Mouse (Mus musculus): Measurements from ENCODE around the gene Fbll1. TPM values are rescaled to one million over a fixed set of nuclear protein-coding genes. Genes with fewer than 3 reads are reported as not detected.

The Fbll1 gene
- polyA plus RNA-seq, 2 experiments: 0.15 TPM; not detected in 1

DNA sequence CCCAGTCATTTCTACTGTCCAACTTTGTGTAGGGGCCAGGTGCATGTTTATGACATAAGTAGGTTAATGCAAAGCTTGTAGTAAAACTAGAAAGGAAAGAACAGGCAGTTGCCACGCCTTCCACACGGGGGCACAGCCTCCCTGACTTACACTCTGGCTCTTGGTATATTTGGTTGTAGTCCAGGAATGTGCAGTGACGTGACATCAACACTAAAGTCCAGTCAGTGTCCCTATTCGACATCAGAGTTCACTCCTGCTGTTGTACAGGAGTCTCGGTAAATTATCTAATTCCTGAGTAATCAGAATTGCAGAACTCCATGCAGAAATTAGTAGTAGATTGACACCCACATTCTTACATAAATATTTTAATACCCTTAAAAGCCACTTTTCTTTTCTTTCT lies 15.6 kb downstream of the Fbll1 start:
- Histone ChIP-seq H3K27me3 (ENCODE audit: control insufficient read depth, insufficient read depth, low read length) (no peaks in the 10 kb centered on the region), H3K9ac (ENCODE audit: low read depth, low read length, severe bottlenecking) (no peak overlapping the region), H3K9me3 (ENCODE audit: control insufficient read depth, low read length) (no peaks in the 10 kb centered on the region), H3K4me3 (replicated peaks; ENCODE audit: low read length) (no peak overlapping the region), H3K27ac (replicated peaks; ENCODE audit: low read depth, low read length) (no peak overlapping the region), H3K36me3 (ENCODE audit: control insufficient read depth, insufficient read depth, low read length) (peaks cover 80% of the 10 kb centered on the region), H3K4me2 (replicated peaks; ENCODE audit: low read depth, low read length, severe bottlenecking) (no peak overlapping the region), H3K4me1 (ENCODE audit: control insufficient read depth, insufficient read depth, low read length) (no peaks in the 10 kb centered on the region)
- ATAC-seq (ENCODE audit: low FRiP score, low read depth) (no peak), DNase-seq (ENCODE audit: low spot score) (no peak)
- no peak for TF ChIP-seq POLR2A (IDR thresholded peaks at IDR 0.05; ENCODE audit: borderline replicate concordance, extremely low read depth, insufficient read depth, insufficient read length)
- WGBS: 92% methylated on average over 5 of the region's 5 CpGs

DNA sequence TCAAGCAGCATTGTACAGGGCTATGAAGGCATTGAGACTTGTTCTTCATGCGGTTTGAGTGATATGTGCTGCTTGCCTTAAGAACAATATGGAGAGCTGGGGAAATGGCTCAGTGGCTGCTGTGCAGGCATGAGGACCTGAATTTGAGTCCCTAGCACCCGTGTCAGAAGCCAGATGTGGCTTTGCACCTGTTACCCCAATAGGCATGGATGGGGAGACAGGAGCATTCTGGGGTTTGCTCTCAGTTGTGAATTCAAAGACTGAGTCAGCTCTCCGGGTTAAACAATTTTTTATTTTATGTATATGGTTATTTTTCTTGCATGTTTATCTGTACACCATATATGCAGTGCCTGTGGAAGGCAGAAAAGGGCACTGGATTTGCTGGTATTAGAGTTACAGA lies 16.2 kb downstream of the Fbll1 start:
- Histone ChIP-seq H3K9me3 (ENCODE audit: control insufficient read depth, low read length) (no peaks in the 10 kb centered on the region), H3K27ac (replicated peaks; ENCODE audit: low read depth, low read length) (no peak overlapping the region), H3K27me3 (ENCODE audit: control insufficient read depth, insufficient read depth, low read length) (no peaks in the 10 kb centered on the region), H3K4me2 (replicated peaks; ENCODE audit: low read depth, low read length, severe bottlenecking) (no peak overlapping the region), H3K9ac (ENCODE audit: low read depth, low read length, severe bottlenecking) (no peak overlapping the region), H3K4me1 (ENCODE audit: control insufficient read depth, insufficient read depth, low read length) (no peaks in the 10 kb centered on the region), H3K36me3 (ENCODE audit: control insufficient read depth, insufficient read depth, low read length) (peaks cover 83% of the 10 kb centered on the region), H3K4me3 (replicated peaks; ENCODE audit: low read length) (no peak overlapping the region)
- WGBS: 97% methylated on average over 3 of the region's 3 CpGs
- no peak for TF ChIP-seq POLR2A (IDR thresholded peaks at IDR 0.05; ENCODE audit: borderline replicate concordance, extremely low read depth, insufficient read depth, insufficient read length)
- ATAC-seq (ENCODE audit: low FRiP score, low read depth): no peak
- no peak for DNase-seq (ENCODE audit: low spot score)

DNA sequence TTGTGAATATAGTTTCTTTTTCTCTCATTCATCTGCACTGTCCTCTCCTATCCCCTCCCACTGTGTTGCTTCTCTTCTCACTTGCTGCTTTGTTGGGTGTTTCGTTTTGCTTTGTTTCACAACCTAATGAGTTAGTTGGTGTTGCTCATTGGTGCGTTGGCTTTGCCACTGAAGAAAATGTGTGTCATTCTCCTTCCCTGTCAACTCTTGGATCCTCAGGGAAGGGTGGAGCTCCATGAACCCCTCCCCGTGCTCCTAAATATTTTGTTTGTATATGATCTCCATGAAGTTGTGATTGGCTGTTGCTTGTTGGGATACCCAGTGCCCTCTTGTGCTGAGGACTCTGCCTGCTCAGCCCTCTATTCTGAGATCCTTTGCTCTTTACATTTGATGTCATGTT lies 18.3 kb downstream of the Fbll1 start:
- H3K4me2 ChIP-seq (replicated peaks; ENCODE audit: low read depth, low read length, severe bottlenecking): no peak overlapping the region
- TF ChIP-seq POLR2A (IDR thresholded peaks at IDR 0.05; ENCODE audit: borderline replicate concordance, extremely low read depth, insufficient read depth, insufficient read length): no peak
- no peak for DNase-seq (ENCODE audit: low spot score)
- H3K36me3 ChIP-seq (ENCODE audit: control insufficient read depth, insufficient read depth, low read length): peaks cover 89% of the 10 kb centered on the region
- H3K27ac ChIP-seq (replicated peaks; ENCODE audit: low read depth, low read length): no peak overlapping the region
- 88% methylated on average over 3 of the region's 3 CpGs for WGBS
- H3K9ac ChIP-seq (ENCODE audit: low read depth, low read length, severe bottlenecking): no peak overlapping the region
- H3K9me3 ChIP-seq (ENCODE audit: control insufficient read depth, low read length): no peaks in the 10 kb centered on the region
- no peaks in the 10 kb centered on the region for H3K4me1 ChIP-seq (ENCODE audit: control insufficient read depth, insufficient read depth, low read length)
- ATAC-seq (ENCODE audit: low FRiP score, low read depth): no peak
- no peak overlapping the region for H3K4me3 ChIP-seq (replicated peaks; ENCODE audit: low read length)
- no peaks in the 10 kb centered on the region for H3K27me3 ChIP-seq (ENCODE audit: control insufficient read depth, insufficient read depth, low read length)

DNA sequence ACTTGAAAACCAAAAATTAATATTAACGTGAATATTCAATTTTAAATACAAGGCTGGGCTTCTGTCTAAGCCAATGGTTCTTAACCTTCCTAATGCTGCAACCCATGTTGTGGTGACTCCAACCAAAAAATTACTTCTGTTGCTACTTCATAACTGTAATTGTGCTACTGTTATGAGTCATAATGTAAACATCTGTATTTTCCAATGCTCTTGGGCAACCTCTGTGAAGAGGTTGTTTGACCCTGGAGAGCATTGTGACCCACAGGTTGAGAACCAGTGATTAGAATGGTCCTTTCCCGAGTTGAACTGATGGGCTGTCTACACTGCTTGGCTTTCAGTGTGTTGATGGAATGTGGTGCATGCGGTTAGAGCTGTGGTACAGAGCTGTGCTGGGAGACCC lies 22.2 kb downstream of the Fbll1 start:
- Histone ChIP-seq H3K27ac (replicated peaks; ENCODE audit: low read depth, low read length) (no peak overlapping the region), H3K27me3 (ENCODE audit: control insufficient read depth, insufficient read depth, low read length) (no peaks in the 10 kb centered on the region), H3K36me3 (ENCODE audit: control insufficient read depth, insufficient read depth, low read length) (peaks cover 53% of the 10 kb centered on the region), H3K4me3 (replicated peaks; ENCODE audit: low read length) (no peak overlapping the region), H3K4me2 (replicated peaks; ENCODE audit: low read depth, low read length, severe bottlenecking) (no peak overlapping the region), H3K9ac (ENCODE audit: low read depth, low read length, severe bottlenecking) (no peak overlapping the region), H3K9me3 (ENCODE audit: control insufficient read depth, low read length) (no peaks in the 10 kb centered on the region), H3K4me1 (ENCODE audit: control insufficient read depth, insufficient read depth, low read length) (no peaks in the 10 kb centered on the region; the same call in 1 of the 2 replicates)
- TF ChIP-seq POLR2A (IDR thresholded peaks at IDR 0.05; ENCODE audit: borderline replicate concordance, extremely low read depth, insufficient read depth, insufficient read length): no peak
- DNase-seq (ENCODE audit: low spot score): no peak
- no peak for ATAC-seq (ENCODE audit: low FRiP score, low read depth)
- WGBS: 96% methylated on average over 3 of the region's 3 CpGs

DNA sequence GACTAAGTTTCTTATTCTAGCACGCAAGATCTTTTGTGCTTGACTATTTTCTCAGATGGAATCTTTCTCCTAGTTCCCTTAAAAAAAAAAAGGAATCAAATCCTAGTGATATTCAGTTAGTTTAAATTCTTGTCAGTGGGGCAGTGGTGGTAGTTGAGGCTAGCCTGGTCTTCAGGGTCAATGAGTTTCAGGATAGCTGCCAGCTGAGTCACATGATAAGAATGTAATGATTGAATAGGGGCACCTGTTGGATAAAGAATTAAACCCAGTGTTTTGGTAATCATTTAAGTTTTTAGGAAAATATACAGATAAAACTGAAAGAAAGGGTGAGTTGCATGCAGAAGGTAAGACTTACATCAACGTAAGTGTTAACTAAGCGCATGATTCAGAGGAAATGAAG lies 23.1 kb downstream of the Fbll1 start:
- peaks cover 48% of the 10 kb centered on the region for H3K36me3 ChIP-seq (ENCODE audit: control insufficient read depth, insufficient read depth, low read length)
- H3K27me3 ChIP-seq (ENCODE audit: control insufficient read depth, insufficient read depth, low read length): no peaks in the 10 kb centered on the region
- H3K9me3 ChIP-seq (ENCODE audit: control insufficient read depth, low read length): no peaks in the 10 kb centered on the region
- ATAC-seq (ENCODE audit: low FRiP score, low read depth): no peak
- no peak for TF ChIP-seq POLR2A (IDR thresholded peaks at IDR 0.05; ENCODE audit: borderline replicate concordance, extremely low read depth, insufficient read depth, insufficient read length)
- no peak overlapping the region for H3K4me2 ChIP-seq (replicated peaks; ENCODE audit: low read depth, low read length, severe bottlenecking)
- no peak overlapping the region for H3K9ac ChIP-seq (ENCODE audit: low read depth, low read length, severe bottlenecking)
- DNase-seq (ENCODE audit: low spot score): no peak
- no peak overlapping the region for H3K27ac ChIP-seq (replicated peaks; ENCODE audit: low read depth, low read length)
- WGBS: 95% methylated on average over 3 of the region's 3 CpGs
- H3K4me1 ChIP-seq (ENCODE audit: control insufficient read depth, insufficient read depth, low read length): peaks cover 8% of the 10 kb centered on the region
- H3K4me3 ChIP-seq (replicated peaks; ENCODE audit: low read length): no peak overlapping the region

All from limb, embryonic 14.5 days (tissue).